Mouse (Mus musculus): Measurements from ENCODE around the gene Unc119b.
"Not testable (repeated sequence)": the region's sequence is repeated elsewhere in the genome, so short reads cannot be mapped to it uniquely, and the experiment has no call there.

Unc119b gene

GRCm38 (mm10) chr5:115139124-115139523 is 4.3 kb upstream of the Unc119b start:
- no peak for DNase-seq (ENCODE audit: low spot score in 2 of 2)

GRCm38 (mm10) chr5:115133358-115134066 is 1.3 kb downstream of the Unc119b start:
- no peak for DNase-seq (ENCODE audit: low spot score in 2 of 2)

- DNase-seq (ENCODE audit: low spot score in 2 of 2): no peak
Measured at GRCm38 (mm10) chr5:115132465-115132864, 2.3 kb downstream of the Unc119b start.

GRCm38 (mm10) chr5:115129328-115129727 is 5.4 kb downstream of the Unc119b start:
- no peak for DNase-seq (ENCODE audit: low spot score in 2 of 2)

GRCm38 (mm10) chr5:115127421-115128179 is 7.2 kb downstream of the Unc119b start:
- DNase-seq (ENCODE audit: low spot score in 2 of 2): no peak

GRCm38 (mm10) chr5:115126578-115127312 is 8.0 kb downstream of the Unc119b start:
- DNase-seq (ENCODE audit: low spot score in 2 of 2): no peak

GRCm38 (mm10) chr5:115125211-115125871 is 9.4 kb downstream of the Unc119b start:
- DNase-seq (ENCODE audit: low spot score in 2 of 2): peak; percentile 62 to 91

- no peak for DNase-seq (ENCODE audit: low spot score in 2 of 2)
Measured at GRCm38 (mm10) chr5:115124690-115125089, 10.1 kb downstream of the Unc119b start.

- no peak for DNase-seq (ENCODE audit: low spot score in 2 of 2)
Measured at GRCm38 (mm10) chr5:115120978-115121377, 13.8 kb downstream of the Unc119b start.

GRCm38 (mm10) chr5:115118961-115119570 is 15.7 kb downstream of the Unc119b start, which contains the start of gene Acads:
Gene Acads, minus strand, starts transcription at chr5:115119346.
- DNase-seq (ENCODE audit: low spot score in 2 of 2): peak; percentile 33 to 59

GRCm38 (mm10) chr5:115117467-115117866 is 17.3 kb downstream of the Unc119b start:
- no peak for DNase-seq (ENCODE audit: low spot score in 2 of 2)

- no peak for DNase-seq (ENCODE audit: low spot score in 2 of 2)
Measured at GRCm38 (mm10) chr5:115116426-115116825, 18.3 kb downstream of the Unc119b start.

- no peak for DNase-seq (ENCODE audit: low spot score in 2 of 2)
Measured at GRCm38 (mm10) chr5:115114501-115114900, 20.3 kb downstream of the Unc119b start.

GRCm38 (mm10) chr5:115113244-115113643 is 21.5 kb downstream of the Unc119b start:
- no peak for DNase-seq (ENCODE audit: low spot score in 2 of 2)

GRCm38 (mm10) chr5:115111156-115111555 is 23.6 kb downstream of the Unc119b start:
- no peak for DNase-seq (ENCODE audit: low spot score in 2 of 2)

- not testable (repeated sequence) for DNase-seq (ENCODE audit: low spot score in 2 of 2)
Measured at GRCm38 (mm10) chr5:115103253-115103652, 31.5 kb downstream of the Unc119b start.

GRCm38 (mm10) chr5:115102231-115102630 is 32.5 kb downstream of the Unc119b start:
- DNase-seq (ENCODE audit: low spot score in 2 of 2): no peak

- DNase-seq (ENCODE audit: low spot score in 2 of 2): no peak
Measured at GRCm38 (mm10) chr5:115100473-115100872, 34.3 kb downstream of the Unc119b start.

GRCm38 (mm10) chr5:115099991-115100390 is 34.8 kb downstream of the Unc119b start:
- DNase-seq (ENCODE audit: low spot score in 2 of 2): no peak

GRCm38 (mm10) chr5:115099530-115099929 is 35.2 kb downstream of the Unc119b start:
- DNase-seq (ENCODE audit: low spot score in 2 of 2): no peak

- DNase-seq (ENCODE audit: low spot score in 2 of 2): no peak
Measured at GRCm38 (mm10) chr5:115098195-115098594, 36.6 kb downstream of the Unc119b start, which contains the start of gene Gm10401. Gene Gm10401, minus strand, starts transcription at chr5:115098295.
